Mouse (Mus musculus) induced T-regulatory cell, adult 2 months (primary cell): ENCODE data around the gene Wdpcp.
"Not testable (repeated sequence)": the region's sequence is repeated elsewhere in the genome, so short reads cannot be mapped to it uniquely, and the experiment has no call there.

Experiments used
- DNase-seq: peaks from one replicate; pipeline ENCODE4 v3.0.0-alpha.2; 2012; ENCODE audit warnings: low read depth

Gene Wdpcp

DNA sequence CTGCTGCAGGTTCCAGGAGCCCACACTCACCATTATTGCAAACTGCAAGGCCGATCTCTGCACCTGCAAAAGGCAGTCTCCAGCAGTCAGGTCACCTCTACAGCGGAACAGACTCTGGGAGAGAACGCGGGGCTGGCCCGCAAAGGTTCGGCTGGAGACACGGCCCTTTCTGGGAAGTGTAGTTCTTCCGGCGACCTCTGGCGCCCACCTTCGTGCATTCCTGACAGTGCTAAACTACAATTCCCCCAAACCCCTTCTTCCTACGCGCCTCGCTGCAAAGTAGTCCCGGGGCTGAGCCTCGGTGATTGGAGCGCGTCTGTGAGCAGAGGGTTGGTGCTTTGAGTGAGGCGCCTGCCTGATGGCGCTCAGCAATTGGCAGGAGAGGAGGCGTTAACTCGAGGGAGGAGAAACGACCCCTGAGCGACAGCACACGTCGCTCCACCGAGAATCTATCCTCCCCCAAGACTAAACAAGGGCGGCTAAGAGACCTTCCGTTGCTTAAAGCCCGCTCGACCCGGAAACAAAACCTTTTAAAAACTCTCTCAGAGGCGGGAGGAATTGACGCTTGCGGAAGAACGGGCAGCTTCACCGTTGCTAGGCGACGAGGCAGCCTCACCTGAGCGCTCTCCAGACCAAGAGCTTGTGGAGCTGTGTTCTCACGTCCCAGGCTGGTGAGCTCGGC is at the start of gene Wdpcp, which contains the start of gene Mdh1:
TSS of gene Wdpcp (plus strand) at position 536 of the 682 bp plus-strand sequence.
TSS of gene Mdh1 (minus strand) at position 668 of the 682 bp plus-strand sequence.
- DNase-seq = peak; percentile 98

DNA sequence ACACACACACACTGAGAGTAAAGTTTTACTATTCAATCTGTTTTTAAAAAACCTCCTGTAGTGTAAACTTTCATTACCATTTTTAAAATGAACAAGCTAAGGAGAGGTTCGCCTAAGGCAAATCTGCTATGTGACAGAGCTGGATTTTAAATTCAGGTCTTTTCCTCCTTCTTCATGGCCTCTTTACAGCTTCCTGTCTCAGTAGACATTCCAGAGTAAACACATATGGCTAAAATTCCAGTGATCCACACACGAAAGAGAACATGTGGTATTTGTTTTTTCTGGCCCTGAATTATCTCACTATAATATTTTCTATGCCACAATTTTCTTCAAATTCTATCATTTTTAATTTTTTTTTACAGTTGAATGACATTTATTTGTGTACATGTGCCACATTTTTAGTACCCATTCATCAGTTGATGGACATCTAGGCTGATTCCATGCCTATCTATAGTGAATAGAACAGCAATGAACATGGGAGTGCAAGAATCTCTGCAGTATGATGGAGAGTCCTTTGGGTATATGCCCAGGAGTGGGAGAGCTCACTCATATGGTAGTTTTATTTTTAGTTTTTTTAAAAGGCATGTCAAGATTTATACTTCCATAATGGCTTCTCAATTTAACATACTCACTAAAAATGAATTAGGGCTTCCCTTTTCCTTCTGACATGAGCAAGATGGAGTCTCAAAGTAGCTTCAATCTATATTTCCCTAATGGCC is 43.2 kb upstream of the Wdpcp start:
- no peak for DNase-seq

DNA sequence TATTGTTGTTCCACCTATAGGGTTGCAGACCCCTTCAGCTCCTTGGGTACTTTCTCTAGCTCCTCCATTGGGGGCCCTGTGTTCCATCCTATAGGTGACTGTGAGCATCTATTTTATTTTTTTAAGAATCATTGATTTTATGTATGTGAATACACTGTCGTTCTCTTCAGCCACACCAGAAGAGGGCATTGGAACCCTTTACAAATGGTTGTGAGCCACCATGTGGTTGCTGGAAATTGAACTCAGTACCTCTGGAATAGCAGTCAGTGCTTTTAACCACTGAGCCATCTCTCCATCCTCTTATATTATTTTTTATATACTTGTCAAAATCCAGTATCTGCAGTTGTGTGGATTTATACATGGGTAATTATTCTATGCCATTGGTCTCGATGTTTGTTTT is 41.2 kb upstream of the Wdpcp start:
- DNase-seq = not testable (repeated sequence)

DNA sequence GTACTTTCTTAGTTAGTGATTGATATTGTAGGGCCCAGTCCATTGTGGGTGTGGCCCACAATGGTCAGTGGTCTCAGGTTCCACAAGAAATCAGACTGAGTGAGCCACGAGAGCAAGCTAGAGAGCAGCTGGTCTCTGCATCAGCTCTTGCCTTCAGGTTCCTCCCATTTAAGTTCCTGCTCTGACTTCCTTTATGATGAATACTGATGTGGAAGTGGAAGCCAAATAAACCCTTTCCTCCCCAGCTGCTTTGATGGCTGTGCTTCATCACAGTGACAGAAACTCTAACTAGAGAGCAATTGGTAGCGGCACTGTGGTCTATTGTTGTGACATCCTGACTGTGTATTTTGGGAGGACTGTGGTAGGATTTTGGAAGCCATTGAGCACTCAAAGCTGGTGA is 32.0 kb upstream of the Wdpcp start:
- no peak for DNase-seq

DNA sequence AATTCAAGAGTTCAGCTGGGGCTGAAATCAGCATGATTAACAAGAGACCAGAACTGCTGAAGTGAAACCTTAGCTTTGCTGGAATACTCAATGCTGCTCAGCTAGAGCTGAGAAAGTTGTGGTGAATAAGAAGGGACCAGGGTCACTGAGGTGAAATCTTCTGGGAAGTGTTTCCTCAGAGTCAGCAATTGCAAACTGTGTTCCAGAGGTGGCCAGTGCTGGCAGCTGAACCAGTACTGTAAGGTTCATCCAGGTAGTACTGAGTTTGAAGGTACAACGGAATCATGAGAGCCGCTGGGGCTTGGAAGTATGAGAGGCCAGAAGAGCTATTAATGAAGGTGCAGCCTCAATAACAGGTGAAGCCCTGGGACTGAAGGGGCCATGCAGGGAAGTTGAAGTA is 31.4 kb upstream of the Wdpcp start:
- no peak for DNase-seq

DNA sequence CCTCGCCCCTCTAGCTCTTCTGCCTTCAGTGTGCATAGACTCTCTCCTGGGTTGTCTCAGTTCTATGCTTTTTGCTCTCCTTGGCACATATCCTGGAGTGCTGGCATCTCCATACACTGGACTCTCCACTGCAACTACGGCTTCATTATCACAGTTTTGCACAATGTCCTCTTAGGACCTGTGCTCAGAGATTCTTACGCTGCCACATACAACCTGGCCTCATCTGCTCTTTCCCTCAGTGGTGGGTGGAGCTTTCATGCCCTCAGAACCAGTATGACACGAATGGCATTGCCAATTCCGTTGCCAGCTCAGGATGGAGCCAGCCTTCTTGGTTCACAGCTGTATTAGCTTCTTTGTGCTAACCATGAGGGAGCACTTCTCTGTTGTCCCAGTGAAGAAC is 29.3 kb upstream of the Wdpcp start:
- no peak for DNase-seq

DNA sequence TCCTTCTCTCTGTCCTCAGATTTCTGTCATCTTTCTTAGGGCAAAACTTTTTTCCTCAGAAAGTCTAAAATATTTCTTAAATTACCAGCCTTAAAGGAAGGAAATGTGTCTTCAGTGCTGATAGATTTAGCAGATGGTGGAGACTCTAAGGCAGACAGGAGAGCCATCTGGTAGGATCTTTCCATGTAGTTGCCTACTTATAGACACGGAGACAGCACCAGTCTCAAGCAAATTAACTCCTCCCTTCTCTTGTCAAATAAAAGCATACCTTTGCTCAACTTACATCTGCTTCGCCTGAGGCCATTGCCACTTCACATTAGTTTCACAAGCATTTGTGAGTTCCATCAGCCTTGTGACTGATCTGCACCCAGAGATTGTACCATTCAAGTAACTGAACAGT is 27.0 kb upstream of the Wdpcp start:
- DNase-seq = no peak

DNA sequence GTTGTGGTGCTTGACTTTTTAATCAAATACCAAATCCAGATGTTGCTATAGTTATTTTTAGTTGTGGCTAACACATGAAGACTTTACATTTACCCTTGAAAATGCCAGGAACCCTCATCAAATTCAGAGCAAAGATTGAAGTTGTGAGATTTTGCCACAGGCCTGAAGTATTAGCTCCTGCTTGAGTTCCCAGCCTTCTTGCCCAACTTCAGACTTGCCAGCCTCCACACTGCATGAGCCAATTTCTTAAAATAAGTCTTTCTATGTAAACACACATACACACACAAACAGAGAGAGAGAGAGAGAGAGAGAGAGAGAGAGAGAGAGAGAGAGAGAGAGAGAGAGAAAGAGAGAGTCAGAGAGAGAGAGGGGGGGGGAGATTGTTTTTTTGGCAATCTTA is 26.1 kb upstream of the Wdpcp start:
- DNase-seq = no peak

DNA sequence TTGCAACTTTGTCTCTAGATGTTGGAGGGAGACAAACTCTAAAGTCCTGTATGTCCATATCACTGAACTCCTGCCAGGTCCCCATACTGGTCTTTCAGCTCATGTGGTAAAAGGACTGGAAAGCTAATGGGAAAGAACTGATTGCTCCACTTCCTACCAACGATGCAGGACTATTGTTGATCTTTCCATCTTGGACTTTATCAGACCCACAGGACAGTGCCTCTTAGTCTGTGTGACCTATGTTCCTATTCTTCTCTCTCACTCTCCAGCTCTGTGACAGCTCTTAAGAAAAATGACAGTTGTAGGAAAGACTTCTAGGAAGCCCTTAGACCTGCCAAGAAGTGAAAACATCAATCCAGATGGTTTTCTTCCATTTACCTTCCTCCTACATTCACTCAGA is 25.4 kb upstream of the Wdpcp start:
- no peak for DNase-seq

DNA sequence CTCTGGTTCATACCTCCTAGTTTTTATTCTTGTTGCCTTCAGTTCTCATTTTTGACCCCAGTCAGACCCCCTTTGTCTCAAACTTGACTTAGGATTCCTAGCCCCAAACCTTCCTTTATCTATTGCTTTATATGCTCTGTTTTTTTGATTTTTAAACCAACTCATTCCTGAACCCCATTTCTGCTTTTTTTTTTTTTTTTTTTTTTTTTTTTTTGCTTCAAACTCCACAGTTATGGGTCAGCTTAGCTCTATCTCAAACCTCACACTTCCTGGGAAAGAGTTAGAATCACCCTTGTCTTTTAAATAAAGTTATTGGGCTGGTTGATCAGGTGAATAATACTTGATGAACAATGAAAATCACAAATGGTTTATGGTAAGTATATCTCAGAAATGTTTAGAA is 24.5 kb upstream of the Wdpcp start:
- DNase-seq = no peak

DNA sequence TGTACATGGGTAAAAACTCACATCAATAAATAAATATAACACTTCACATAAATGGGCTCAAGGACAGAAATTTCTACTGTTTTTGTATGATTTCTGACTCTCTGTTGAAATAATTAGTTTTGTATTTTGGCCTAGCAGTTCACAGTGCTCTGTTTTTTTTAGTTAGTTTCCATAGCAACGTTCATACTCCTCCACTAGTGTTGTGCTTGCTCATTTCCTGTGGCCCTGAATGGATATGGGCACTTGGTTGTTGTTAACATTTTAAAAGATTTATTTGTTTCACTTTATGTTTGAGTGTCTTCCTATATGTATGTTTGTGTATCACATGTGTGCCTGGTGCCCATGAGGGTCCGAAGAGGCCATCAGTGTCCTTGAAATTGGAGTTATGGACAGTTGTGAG is 23.0 kb upstream of the Wdpcp start:
- DNase-seq = peak; percentile 77

DNA sequence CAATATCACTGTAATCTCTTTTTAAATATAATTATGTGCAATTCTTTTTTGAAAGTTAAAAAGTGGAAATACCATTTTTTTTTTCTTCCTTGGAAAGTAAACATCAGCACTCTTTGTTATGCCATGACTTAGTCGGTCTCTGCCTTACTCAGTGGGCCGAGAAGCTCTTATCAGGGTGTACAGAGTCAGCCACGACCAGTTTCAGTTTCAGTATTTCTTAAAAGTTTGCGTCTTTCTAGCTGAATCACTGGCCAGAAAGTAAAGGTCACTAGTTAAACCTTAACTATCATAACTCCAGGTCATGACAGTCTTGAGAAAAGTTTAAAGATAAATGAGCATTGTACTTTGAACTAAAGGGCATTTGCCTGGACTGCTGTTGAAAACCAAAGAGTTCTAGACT is 22.3 kb upstream of the Wdpcp start:
- DNase-seq = peak; percentile 80

DNA sequence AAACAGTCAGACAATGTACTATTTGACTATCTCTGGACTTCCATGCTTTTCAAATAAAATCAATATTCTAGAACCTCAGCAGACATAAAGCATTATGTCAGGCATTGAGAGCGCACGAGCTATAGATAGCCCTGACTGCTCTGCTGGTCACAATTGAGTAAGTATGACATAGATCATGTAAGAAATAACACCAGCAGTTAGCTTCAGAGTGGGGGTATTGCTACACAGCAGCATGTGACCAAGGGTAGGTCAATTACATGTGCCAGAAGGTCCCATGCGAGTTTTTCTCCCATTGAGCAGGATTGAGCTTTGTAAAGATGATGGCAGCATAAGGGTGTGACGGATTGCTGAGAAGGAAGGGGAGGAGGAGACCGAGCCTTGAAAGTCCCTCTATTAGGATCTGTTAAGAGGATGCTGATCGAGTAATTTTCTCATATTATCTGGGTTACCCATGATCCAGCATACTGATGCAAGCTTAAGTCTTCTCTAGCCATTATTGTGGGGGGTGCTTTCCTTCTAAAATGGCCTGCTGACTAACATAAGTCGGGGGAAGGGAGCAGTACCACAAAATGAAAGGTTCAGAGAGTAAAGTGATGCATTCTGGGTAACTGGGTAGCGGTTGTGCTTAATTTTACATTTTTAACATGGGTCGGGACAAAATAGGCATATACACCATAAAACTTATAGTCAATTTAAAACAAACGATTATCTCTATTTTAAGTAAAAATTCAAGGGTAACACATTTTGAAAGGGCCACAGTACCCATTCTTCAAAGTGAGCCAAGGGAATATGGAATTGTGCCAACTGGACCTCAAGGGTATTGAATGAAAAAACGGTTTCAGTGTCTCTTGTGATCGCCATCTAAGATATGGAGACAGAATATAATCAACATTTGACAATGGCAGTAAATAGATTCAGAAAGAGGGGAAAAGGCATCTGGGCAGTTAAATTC is 21.5 kb upstream of the Wdpcp start:
- peak; percentile 30 for DNase-seq

DNA sequence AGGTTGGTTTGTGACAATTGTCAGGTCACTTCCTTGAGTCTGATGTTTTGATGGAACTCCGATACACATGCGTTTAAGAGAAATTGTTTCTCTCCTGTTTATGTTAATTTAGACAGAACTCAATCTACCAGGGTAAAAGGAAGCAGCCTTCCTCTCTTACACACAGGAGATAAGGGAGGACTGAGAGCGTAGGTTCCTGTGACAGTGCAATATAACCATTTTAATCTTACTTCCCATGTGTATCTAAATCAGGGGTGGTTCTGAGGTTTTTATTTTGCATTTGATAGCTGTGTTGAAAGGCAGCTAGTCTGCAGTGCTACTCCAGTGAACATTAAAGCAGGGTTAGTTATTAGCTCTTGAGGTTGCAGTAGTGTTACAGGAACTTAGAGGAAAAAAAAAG is 20.0 kb upstream of the Wdpcp start:
- DNase-seq = peak; percentile 33

DNA sequence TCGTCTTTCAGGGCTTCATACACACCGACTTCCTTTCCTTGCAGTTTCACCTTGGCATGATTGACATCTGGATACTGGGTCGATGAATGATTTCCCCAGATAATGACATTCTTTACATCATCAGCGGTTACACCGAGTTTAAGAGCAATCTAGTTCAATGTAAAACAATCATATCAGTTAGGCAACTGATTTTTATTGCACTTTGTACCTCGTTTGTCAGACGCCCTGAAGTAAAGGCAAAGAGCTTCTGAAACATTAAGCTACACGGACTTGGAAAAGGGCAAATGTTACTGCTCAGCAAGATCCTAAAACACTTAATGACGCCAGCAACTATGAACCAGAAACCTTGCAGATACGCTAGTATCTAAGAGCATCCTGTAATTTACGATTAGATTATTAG is 12.3 kb upstream of the Wdpcp start:
- no peak for DNase-seq

DNA sequence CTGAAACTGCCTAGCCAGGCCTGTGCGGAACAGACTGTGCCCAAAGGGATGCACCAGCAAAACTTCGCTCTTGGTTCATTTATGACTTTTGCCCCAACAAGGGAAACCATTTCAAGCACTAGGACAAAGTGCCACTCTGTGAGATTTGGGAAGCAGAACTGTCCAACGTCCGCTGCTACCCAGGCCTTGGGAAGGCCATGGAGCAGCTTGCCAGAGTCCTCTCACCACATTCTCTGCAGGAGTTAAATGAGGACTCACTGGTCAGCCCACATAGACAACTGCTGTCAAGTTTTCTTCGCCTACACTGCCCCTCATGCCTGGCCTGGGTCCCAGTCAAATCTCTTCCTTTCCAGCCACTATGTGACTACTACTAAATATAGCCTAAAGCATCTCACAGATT is 10.7 kb upstream of the Wdpcp start:
- DNase-seq = no peak

DNA sequence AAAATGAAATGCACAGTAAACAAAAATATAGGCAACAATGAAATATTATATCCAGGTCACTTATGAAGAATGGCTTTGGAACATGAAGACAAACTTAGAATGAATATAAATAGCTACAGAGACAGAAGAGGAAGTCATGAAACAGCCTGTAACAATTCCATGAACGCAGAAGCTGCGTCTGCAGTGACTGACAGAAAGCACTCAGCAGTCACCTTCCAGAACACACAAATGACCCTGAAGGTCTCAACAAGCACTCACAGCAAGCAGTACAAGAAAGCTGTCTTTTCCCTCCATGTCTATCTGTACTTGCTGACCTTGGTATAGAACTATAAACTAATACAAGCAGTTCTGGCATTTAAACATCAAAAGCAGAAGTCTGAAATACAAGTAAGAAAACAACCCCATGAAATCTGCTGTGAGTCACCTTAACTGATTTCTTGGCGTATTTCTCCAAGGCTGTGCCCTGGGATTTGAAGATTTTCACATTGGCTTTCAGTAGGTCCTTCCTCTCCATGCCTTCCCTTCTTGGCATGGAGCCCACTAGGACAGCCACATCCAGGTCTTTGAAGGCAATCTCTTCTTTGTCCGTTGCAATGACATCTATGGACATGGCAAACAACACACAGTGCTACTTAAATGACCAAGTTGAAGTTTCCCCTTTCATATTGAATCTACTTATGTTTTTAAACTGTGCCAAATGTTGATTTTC is 8.3 kb upstream of the Wdpcp start:
- DNase-seq = no peak

DNA sequence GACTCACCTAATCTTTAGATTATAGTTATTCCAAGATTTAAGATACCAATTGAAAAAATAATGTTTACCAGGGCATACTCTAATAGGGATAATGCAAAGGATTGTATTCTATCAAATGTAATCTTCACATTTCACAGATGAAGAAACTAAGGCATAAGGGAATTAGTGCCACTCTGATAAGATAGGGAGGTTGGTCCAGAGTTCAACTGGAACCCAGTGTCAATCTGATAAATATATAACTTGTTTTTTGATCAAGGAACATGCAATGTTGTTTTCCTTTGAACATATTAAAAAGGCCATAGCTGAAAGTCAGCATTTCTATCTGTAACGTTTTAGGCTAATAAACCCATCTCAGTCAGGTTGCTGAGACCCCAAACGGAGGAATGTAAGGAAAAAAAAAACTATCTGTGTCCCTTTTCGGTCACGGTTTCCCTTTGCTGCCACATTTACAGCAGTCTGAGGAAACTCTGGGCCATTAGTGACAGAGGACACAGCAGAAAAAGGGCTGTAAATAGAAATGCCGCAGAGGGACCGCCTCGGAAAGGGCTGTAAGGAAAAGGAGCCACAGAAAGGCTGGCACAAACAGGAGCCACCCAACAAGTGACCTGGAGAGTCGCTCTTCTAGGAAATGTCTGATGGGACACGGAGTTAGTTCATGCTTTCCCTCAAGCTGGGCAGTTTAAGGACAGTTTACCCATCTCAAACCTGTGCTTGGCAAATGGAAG is 7.2 kb upstream of the Wdpcp start:
- DNase-seq = no peak

DNA sequence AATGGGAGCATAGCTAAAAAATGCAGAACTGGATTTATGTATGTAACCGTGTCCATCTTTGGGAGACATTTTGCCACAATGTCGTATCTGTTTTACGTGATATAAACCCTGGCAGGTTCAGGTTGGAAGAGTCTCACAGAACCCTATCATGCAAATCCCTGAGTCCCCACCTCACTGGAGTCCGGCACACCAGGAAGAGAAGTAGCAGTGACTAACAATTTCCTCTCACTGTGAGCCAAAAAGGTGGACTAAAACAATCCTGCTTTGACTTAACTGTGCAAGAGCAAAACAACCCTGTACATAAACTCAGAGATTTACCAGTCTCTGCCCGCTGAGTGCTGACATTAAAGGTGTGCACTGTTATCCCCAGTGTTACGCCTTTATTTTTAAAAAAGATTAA is 5.1 kb upstream of the Wdpcp start:
- DNase-seq = no peak

DNA sequence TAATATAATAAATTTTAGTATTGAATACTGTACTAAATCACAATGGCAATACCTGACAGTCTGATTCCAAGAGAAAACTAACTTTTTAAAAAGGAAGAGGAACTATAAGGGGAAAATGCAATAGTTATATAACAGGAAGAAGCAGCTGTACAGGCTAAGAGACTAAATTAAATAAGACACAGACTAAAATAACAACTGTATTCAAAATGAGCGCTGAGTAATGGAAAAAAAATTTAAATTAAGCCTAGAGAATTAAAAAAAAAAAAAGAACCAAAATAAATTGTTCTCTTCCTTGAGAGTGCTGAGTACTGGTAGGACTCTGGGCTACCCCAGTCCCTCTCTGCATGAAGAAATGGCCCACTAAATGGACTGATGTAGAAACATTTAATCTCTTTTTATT is 4.3 kb upstream of the Wdpcp start:
- no peak for DNase-seq

DNA sequence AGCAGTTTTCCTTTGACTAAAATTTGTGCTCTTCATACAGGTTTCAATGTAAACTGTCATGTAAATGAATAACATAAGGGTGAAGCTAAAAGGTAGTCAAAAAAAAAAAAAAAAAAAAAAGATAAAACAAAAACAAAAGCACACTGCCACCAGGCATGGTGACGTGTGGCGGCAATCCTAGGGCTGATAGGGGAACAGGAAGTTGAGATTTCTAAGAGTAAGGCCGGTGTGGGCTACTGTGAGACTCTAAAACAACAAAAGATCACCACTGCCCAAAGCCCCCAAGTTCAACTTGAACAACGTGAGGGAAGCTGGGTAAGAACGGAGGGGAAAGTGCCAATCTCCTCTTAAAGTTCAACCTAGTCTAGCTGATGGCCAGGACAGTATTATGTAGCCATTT is 3.0 kb upstream of the Wdpcp start:
- DNase-seq = peak; percentile 80
